Mouse (Mus musculus) lung, embryonic 14.5 days (tissue): ENCODE measurements at regions not wholly inside any gene's neighbourhood (a gene's known extent, or its start where the extent isn't known, plus 50 kb on each side); places are given as distances from the start of the nearest gene placed in this dataset.

Source experiments
- ATAC-seq: fragments of 200-750 bp; cut with Nextera tagmentation; 2 replicates; pipeline ENCODE4 v1.8.0; 2017; ENCODE audit warnings: mild to moderate bottlenecking, moderate TSS enrichment, moderate library complexity; ENCODE audit not compliant: insufficient read depth
- DNase-seq: peaks from one replicate; pipeline ENCODE4 v3.0.0-alpha.2; 2015
- H3K27ac ChIP-seq: fragments of 300-500 bp; sonication (generic); 2 replicates; pipeline ENCODE4 v1.5.1; 2014; ENCODE audit warnings: low read depth, mild to moderate bottlenecking, moderate library complexity
- H3K27me3 ChIP-seq: fragments of 300-500 bp; sonication (generic); 2 replicates; pipeline ENCODE4 v1.6.1; 2014; ENCODE audit warnings: low read length, control low read depth; ENCODE audit not compliant: insufficient read depth
- H3K36me3 ChIP-seq: fragments of 300-500 bp; sonication (generic); 2 replicates; pipeline ENCODE4 v1.6.1; 2014; ENCODE audit warnings: control low read depth; ENCODE audit not compliant: insufficient read depth
- H3K4me1 ChIP-seq: fragments of 300-500 bp; sonication (generic); 2 replicates; pipeline ENCODE4 v1.6.1; 2014; ENCODE audit warnings: antibody characterized with exemption, control low read depth; ENCODE audit not compliant: insufficient read depth
- H3K4me2 ChIP-seq: fragments of 300-500 bp; sonication (generic); 2 replicates; pipeline ENCODE4 v1.6.1; 2014; ENCODE audit warnings: mild to moderate bottlenecking
- H3K4me3 ChIP-seq: fragments of 300-500 bp; sonication (generic); 2 replicates; pipeline ENCODE4 v1.5.1; 2014; ENCODE audit warnings: low read depth, low read length
- H3K9ac ChIP-seq: fragments of 300-500 bp; sonication (generic); 2 replicates; pipeline ENCODE4 v1.6.1; 2014
- H3K9me3 ChIP-seq: fragments of 300-500 bp; sonication (generic); 2 replicates; pipeline ENCODE4 v1.6.1; 2016; ENCODE audit warnings: low read depth, low read length, control low read depth
- CTCF ChIP-seq: IDR thresholded peaks from 2 replicates; pipeline ENCODE4 v1.5.1; 2016; ENCODE audit warnings: antibody characterized with exemption, low read depth
- WGBS: fragments of 180-500 bp; shearing (Covaris S2); extraction: QIAGEN DNeasy Blood & Tissue Kit; methylation state at CpG from one replicate; pipeline ENCODE4 v1.1.7; 2014; 5-methylcytosine and 5-hydroxymethylcytosine counted together

GRCm38 (mm10) chr10:20891426-20891825 is 60.9 kb upstream of the Ahi1 start:
- no peak overlapping the region for H3K4me3 ChIP-seq
- H3K9me3 ChIP-seq: no peaks in the 10 kb centered on the region
- no peak overlapping the region for H3K4me2 ChIP-seq
- no peaks in the 10 kb centered on the region for H3K36me3 ChIP-seq
- ATAC-seq (no peak), DNase-seq (no peak)
- H3K27me3 ChIP-seq: no peaks in the 10 kb centered on the region
- H3K27ac ChIP-seq: no peak overlapping the region
- 45% methylated on average over 6 of the region's 6 CpGs for WGBS
- H3K9ac ChIP-seq: no peak overlapping the region
- H3K4me1 ChIP-seq: no peaks in the 10 kb centered on the region
- no peak for TF ChIP-seq CTCF

- Histone ChIP-seq H3K36me3 (no peaks in the 10 kb centered on the region), H3K4me3 (no peak overlapping the region), H3K27me3 (no peaks in the 10 kb centered on the region), H3K27ac (no peak overlapping the region), H3K4me2 (no peak overlapping the region), H3K4me1 (no peaks in the 10 kb centered on the region), H3K9me3 (no peaks in the 10 kb centered on the region), H3K9ac (no peak overlapping the region)
- TF ChIP-seq CTCF: no peak
- WGBS: 86% methylated on average over 5 of the region's 5 CpGs
- DNase-seq (no peak), ATAC-seq (no peak)
These were observed 68.7 kb upstream of the Ahi1 start for GRCm38 (mm10) chr10:20883618-20884017.

GRCm38 (mm10) chr10:20882599-20882998 is 69.7 kb upstream of the Ahi1 start:
- Histone ChIP-seq H3K4me3 (no peak overlapping the region), H3K9me3 (no peaks in the 10 kb centered on the region), H3K4me2 (no peak overlapping the region), H3K27ac (no peak overlapping the region), H3K4me1 (no peaks in the 10 kb centered on the region), H3K9ac (no peak overlapping the region), H3K27me3 (no peaks in the 10 kb centered on the region), H3K36me3 (no peaks in the 10 kb centered on the region)
- no peak for TF ChIP-seq CTCF
- no peak for ATAC-seq
- DNase-seq: no peak
- WGBS: 86% methylated on average over 8 of the region's 8 CpGs

GRCm38 (mm10) chr10:20880251-20880650 is 72.1 kb upstream of the Ahi1 start:
- Histone ChIP-seq H3K36me3 (no peaks in the 10 kb centered on the region), H3K4me2 (no peak overlapping the region), H3K4me1 (no peaks in the 10 kb centered on the region), H3K27ac (no peak overlapping the region), H3K4me3 (no peak overlapping the region), H3K9me3 (no peaks in the 10 kb centered on the region), H3K27me3 (no peaks in the 10 kb centered on the region), H3K9ac (no peak overlapping the region)
- WGBS: 84% methylated on average over 4 of the region's 4 CpGs
- ATAC-seq (no peak), DNase-seq (no peak)
- TF ChIP-seq CTCF: no peak

- DNase-seq (no peak), ATAC-seq (no peak; the same call in 1 of the 2 replicates)
- no peak overlapping the region for H3K4me2 ChIP-seq
- no peak overlapping the region for H3K27ac ChIP-seq
- H3K4me1 ChIP-seq: no peaks in the 10 kb centered on the region
- H3K4me3 ChIP-seq: no peak overlapping the region
- no peaks in the 10 kb centered on the region for H3K9me3 ChIP-seq
- H3K27me3 ChIP-seq: no peaks in the 10 kb centered on the region
- TF ChIP-seq CTCF: no peak
- no peak overlapping the region for H3K9ac ChIP-seq
- H3K36me3 ChIP-seq: no peaks in the 10 kb centered on the region
- 67% methylated on average over 8 of the region's 8 CpGs for WGBS
These were observed 72.9 kb upstream of the Ahi1 start for GRCm38 (mm10) chr10:20879482-20879881.

- ATAC-seq (no peak), DNase-seq (no peak)
- Histone ChIP-seq H3K27ac (no peak overlapping the region), H3K4me3 (no peak overlapping the region), H3K4me1 (no peaks in the 10 kb centered on the region), H3K36me3 (no peaks in the 10 kb centered on the region), H3K4me2 (no peak overlapping the region), H3K27me3 (no peaks in the 10 kb centered on the region), H3K9me3 (no peaks in the 10 kb centered on the region), H3K9ac (no peak overlapping the region)
- TF ChIP-seq CTCF: no peak
- 83% methylated on average over 12 of the region's 12 CpGs for WGBS
These were observed 85.3 kb upstream of the Ahi1 start for GRCm38 (mm10) chr10:20867076-20867475.

GRCm38 (mm10) chr10:20865031-20865430 is 87.3 kb upstream of the Ahi1 start:
- H3K9ac ChIP-seq: no peak overlapping the region
- no peak overlapping the region for H3K4me2 ChIP-seq
- ATAC-seq (no peak), DNase-seq (no peak)
- no peaks in the 10 kb centered on the region for H3K9me3 ChIP-seq
- H3K36me3 ChIP-seq: no peaks in the 10 kb centered on the region
- H3K4me3 ChIP-seq: no peak overlapping the region
- H3K27me3 ChIP-seq: no peaks in the 10 kb centered on the region
- 58% methylated on average over 4 of the region's 4 CpGs for WGBS
- no peaks in the 10 kb centered on the region for H3K4me1 ChIP-seq
- no peak overlapping the region for H3K27ac ChIP-seq
- no peak for TF ChIP-seq CTCF

GRCm38 (mm10) chr10:20857413-20857812 is 94.9 kb upstream of the Ahi1 start:
- no peak overlapping the region for H3K4me2 ChIP-seq
- WGBS: 90% methylated on average over 4 of the region's 4 CpGs
- H3K36me3 ChIP-seq: no peaks in the 10 kb centered on the region
- DNase-seq (no peak), ATAC-seq (no peak)
- no peak overlapping the region for H3K9ac ChIP-seq
- H3K27me3 ChIP-seq: no peaks in the 10 kb centered on the region
- H3K9me3 ChIP-seq: no peaks in the 10 kb centered on the region
- no peak for TF ChIP-seq CTCF
- no peak overlapping the region for H3K4me3 ChIP-seq
- H3K27ac ChIP-seq: no peak overlapping the region
- no peaks in the 10 kb centered on the region for H3K4me1 ChIP-seq
